Mouse (Mus musculus) heart, adult 10 weeks (tissue): Measurements from ENCODE around the gene Sh2b3. TPM values are rescaled to one million over a fixed set of nuclear protein-coding genes. Genes with fewer than 3 reads are reported as not detected.

ENCODE experiments used
- polyA plus RNA-seq: library from polyadenylated mRNA; stranded (reverse); fragments of 350-450 nt; fragmentation: Illumina TruSeq; extraction: RNeasy Lipid Tissue Mini Kit (QIAGEN cat#74804); gene quantifications from one replicate; pipeline ENCODE4 v1.2.3, GENCODE M21; 2014; ENCODE audit warnings: low read depth, low replicate concordance

Sh2b3 gene
- polyA plus RNA-seq = 18.7 TPM

DNA sequence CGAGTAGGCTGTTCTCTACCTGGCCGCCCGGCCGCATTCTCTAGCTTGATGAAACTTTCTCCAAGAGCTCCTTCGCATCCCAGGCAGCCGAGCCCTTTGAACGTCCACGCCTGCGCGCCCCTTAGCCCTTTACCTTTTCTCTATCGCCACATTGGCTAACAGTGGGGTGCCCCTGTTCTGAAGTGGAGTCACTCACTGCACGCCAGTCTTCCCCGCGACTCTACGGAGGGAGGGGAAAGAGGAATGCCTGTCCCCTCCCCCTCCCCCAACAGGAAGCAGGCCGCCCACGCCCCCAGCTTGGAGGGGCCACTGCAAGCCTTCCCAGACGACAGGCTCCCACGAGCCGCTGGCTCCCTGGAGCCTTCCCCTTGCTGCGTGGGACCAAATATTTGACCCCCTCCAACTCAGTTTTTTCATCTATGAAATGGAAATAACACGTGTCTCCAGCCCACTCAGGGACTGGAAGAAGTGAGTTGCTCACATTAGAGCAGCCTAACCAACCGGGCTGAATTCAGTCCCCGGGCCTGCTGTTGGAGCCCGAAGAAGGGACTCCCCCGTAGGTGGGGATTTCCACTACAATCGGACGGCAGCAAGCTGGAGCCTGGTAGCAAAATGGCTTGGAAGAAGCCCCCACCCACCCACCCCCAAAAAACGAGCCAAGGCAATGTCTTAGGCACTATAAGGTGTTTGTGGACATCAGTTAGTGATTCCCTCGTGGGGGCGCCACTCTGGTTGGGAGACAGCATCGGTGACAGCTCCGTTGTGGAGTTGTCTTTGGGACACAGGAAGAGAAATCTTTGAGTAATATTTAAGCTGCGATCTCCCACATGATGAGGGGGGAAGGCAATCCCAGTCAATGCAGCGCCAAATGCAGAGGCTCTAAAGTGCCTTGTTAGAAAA, at the start of gene Sh2b3:
Gene Sh2b3 (minus strand): TSS at position 206 of the 900 bp plus-strand sequence.

DNA sequence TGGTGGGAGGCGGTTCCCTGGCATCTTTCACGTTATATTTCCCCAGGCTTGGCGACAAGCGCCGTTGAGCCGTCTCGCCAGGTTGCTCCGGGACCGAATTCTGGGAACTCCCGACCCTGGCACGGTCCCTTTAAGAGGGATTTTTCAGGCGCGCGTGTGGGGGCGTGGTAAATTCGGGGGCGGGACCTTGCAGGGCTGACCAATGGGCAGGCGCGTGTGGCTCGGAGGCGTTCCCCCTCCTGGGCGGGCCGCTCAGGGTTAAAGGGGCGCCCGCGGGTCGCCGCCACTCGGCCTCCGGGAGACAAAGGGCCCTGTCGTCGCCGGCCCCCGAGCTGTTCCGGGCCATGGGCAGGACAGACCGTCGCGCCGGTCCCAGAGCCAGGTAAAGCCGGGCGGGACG, 11.3 kb upstream of the Sh2b3 start, which contains the start of gene Pheta1:
Gene Pheta1 (plus strand): TSS at position 242 of the 400 bp plus-strand sequence.

Other genes with a start within 250 kb of the Sh2b3 start
- gene Aldh2, start 243.8 kb downstream of the Sh2b3 start, polyA plus RNA-seq = 503 TPM
- gene Acad12, start 218.7 kb downstream of the Sh2b3 start, polyA plus RNA-seq = 99.9 TPM
- 4.5 TPM for gene Acad10, start 177.1 kb downstream of the Sh2b3 start, polyA plus RNA-seq
- gene Brap, start 177.1 kb downstream of the Sh2b3 start, polyA plus RNA-seq = 27.0 TPM
- gene Atxn2, start 126.3 kb downstream of the Sh2b3 start, polyA plus RNA-seq = 97.6 TPM
- gene Pheta1, start 11.3 kb upstream of the Sh2b3 start, polyA plus RNA-seq = 11.6 TPM
- 9.5 TPM for gene Cux2, start 212.5 kb upstream of the Sh2b3 start, polyA plus RNA-seq